Mouse (Mus musculus): ENCODE measurements around the gene Ubxn6. TPM values are rescaled to one million over a fixed set of nuclear protein-coding genes. Genes with fewer than 3 reads are reported as not detected.
"Not testable (repeated sequence)": the region's sequence is repeated elsewhere in the genome, so short reads cannot be mapped to it uniquely, and the experiment has no call there.

The Ubxn6 gene
- polyA plus RNA-seq, 1 experiment from 2014 or later, result 84.0 TPM

- H3K27ac ChIP-seq (ENCODE audit: low read length); H3K4me2 ChIP-seq (ENCODE audit: low read length); H3K27me3 ChIP-seq (ENCODE audit: control insufficient read depth, insufficient read depth, low read depth, low read length); H3K4me3 ChIP-seq (ENCODE audit: low read depth, low read length); H3K4me1 ChIP-seq (ENCODE audit: control insufficient read depth, insufficient read depth, low read length); H3K9ac ChIP-seq (ENCODE audit: low read depth, low read length); H3K9me3 ChIP-seq (replicated peaks; ENCODE audit: control insufficient read depth, low read length, poor library complexity, severe bottlenecking); ATAC-seq: not testable (repeated sequence)
- peaks cover 21% of the 10 kb centered on the region for H3K36me3 ChIP-seq (ENCODE audit: control insufficient read depth, insufficient read depth, low read length)
- 94% methylated on average over 2 of the region's 5 CpGs for WGBS
Observed at GRCm38 (mm10) chr17:56104821-56105220, 30.0 kb upstream of the Ubxn6 start.

GRCm38 (mm10) chr17:56103465-56104285, 28.8 kb upstream of the Ubxn6 start:
- no peak for ATAC-seq
- H3K9ac ChIP-seq (ENCODE audit: low read depth, low read length), result no peak overlapping the region
- WGBS, result 97% methylated on average over 8 of the region's 8 CpGs
- no peak overlapping the region for H3K4me2 ChIP-seq (ENCODE audit: low read length)
- H3K27ac ChIP-seq (ENCODE audit: low read length), result no peak overlapping the region
- H3K27me3 ChIP-seq (ENCODE audit: control insufficient read depth, insufficient read depth, low read depth, low read length), result no peaks in the 10 kb centered on the region
- H3K9me3 ChIP-seq (replicated peaks; ENCODE audit: control insufficient read depth, low read length, poor library complexity, severe bottlenecking), result no peaks in the 10 kb centered on the region
- no peak overlapping the region for H3K4me3 ChIP-seq (ENCODE audit: low read depth, low read length)
- H3K4me1 ChIP-seq (ENCODE audit: control insufficient read depth, insufficient read depth, low read length), result no peaks in the 10 kb centered on the region
- peaks cover 30% of the 10 kb centered on the region for H3K36me3 ChIP-seq (ENCODE audit: control insufficient read depth, insufficient read depth, low read length)

GRCm38 (mm10) chr17:56102927-56103326, 28.1 kb upstream of the Ubxn6 start:
- H3K36me3 ChIP-seq (ENCODE audit: control insufficient read depth, insufficient read depth, low read length), result peaks cover 36% of the 10 kb centered on the region
- H3K4me3 ChIP-seq (ENCODE audit: low read depth, low read length), result no peak overlapping the region
- H3K4me2 ChIP-seq (ENCODE audit: low read length), result no peak overlapping the region
- no peak overlapping the region for H3K27ac ChIP-seq (ENCODE audit: low read length)
- no peak overlapping the region for H3K9ac ChIP-seq (ENCODE audit: low read depth, low read length)
- H3K9me3 ChIP-seq (replicated peaks; ENCODE audit: control insufficient read depth, low read length, poor library complexity, severe bottlenecking), result no peaks in the 10 kb centered on the region
- 94% methylated on average over 9 of the region's 9 CpGs for WGBS
- no peaks in the 10 kb centered on the region for H3K4me1 ChIP-seq (ENCODE audit: control insufficient read depth, insufficient read depth, low read length)
- no peak for ATAC-seq
- H3K27me3 ChIP-seq (ENCODE audit: control insufficient read depth, insufficient read depth, low read depth, low read length), result no peaks in the 10 kb centered on the region

- H3K4me2 ChIP-seq (ENCODE audit: low read length), result no peak overlapping the region
- H3K4me3 ChIP-seq (ENCODE audit: low read depth, low read length), result no peak overlapping the region
- no peaks in the 10 kb centered on the region for H3K9me3 ChIP-seq (replicated peaks; ENCODE audit: control insufficient read depth, low read length, poor library complexity, severe bottlenecking)
- no peaks in the 10 kb centered on the region for H3K27me3 ChIP-seq (ENCODE audit: control insufficient read depth, insufficient read depth, low read depth, low read length)
- no peak overlapping the region for H3K9ac ChIP-seq (ENCODE audit: low read depth, low read length)
- H3K27ac ChIP-seq (ENCODE audit: low read length), result no peak overlapping the region
- H3K4me1 ChIP-seq (ENCODE audit: control insufficient read depth, insufficient read depth, low read length), result no peaks in the 10 kb centered on the region
- ATAC-seq, result no peak
- over 99% methylated on average over 5 of the region's 5 CpGs for WGBS
- peaks cover 43% of the 10 kb centered on the region for H3K36me3 ChIP-seq (ENCODE audit: control insufficient read depth, insufficient read depth, low read length)
Observed at GRCm38 (mm10) chr17:56102158-56102557, 27.3 kb upstream of the Ubxn6 start.

GRCm38 (mm10) chr17:56100811-56101210, 26.0 kb upstream of the Ubxn6 start:
- Histone ChIP-seq H3K4me2 (ENCODE audit: low read length) (no peak overlapping the region), H3K4me3 (ENCODE audit: low read depth, low read length) (no peak overlapping the region), H3K4me1 (ENCODE audit: control insufficient read depth, insufficient read depth, low read length) (no peaks in the 10 kb centered on the region), H3K27me3 (ENCODE audit: control insufficient read depth, insufficient read depth, low read depth, low read length) (no peaks in the 10 kb centered on the region), H3K9ac (ENCODE audit: low read depth, low read length) (no peak overlapping the region), H3K36me3 (ENCODE audit: control insufficient read depth, insufficient read depth, low read length) (peaks cover 55% of the 10 kb centered on the region), H3K27ac (ENCODE audit: low read length) (no peak overlapping the region), H3K9me3 (replicated peaks; ENCODE audit: control insufficient read depth, low read length, poor library complexity, severe bottlenecking) (no peaks in the 10 kb centered on the region)
- 94% methylated on average over 3 of the region's 3 CpGs for WGBS
- ATAC-seq, result no peak

- peaks cover 55% of the 10 kb centered on the region for H3K36me3 ChIP-seq (ENCODE audit: control insufficient read depth, insufficient read depth, low read length)
- no peak overlapping the region for H3K27ac ChIP-seq (ENCODE audit: low read length)
- no peak for ATAC-seq
- no peaks in the 10 kb centered on the region for H3K27me3 ChIP-seq (ENCODE audit: control insufficient read depth, insufficient read depth, low read depth, low read length)
- H3K9me3 ChIP-seq (replicated peaks; ENCODE audit: control insufficient read depth, low read length, poor library complexity, severe bottlenecking), result no peaks in the 10 kb centered on the region
- H3K4me3 ChIP-seq (ENCODE audit: low read depth, low read length), result no peak overlapping the region
- WGBS, result 95% methylated on average over 15 of the region's 15 CpGs
- H3K9ac ChIP-seq (ENCODE audit: low read depth, low read length), result no peak overlapping the region
- H3K4me2 ChIP-seq (ENCODE audit: low read length), result no peak overlapping the region
- H3K4me1 ChIP-seq (ENCODE audit: control insufficient read depth, insufficient read depth, low read length), result no peaks in the 10 kb centered on the region
Observed at GRCm38 (mm10) chr17:56098711-56099572, 24.1 kb upstream of the Ubxn6 start.

- Histone ChIP-seq H3K36me3 (ENCODE audit: control insufficient read depth, insufficient read depth, low read length) (peaks cover 55% of the 10 kb centered on the region), H3K27ac (ENCODE audit: low read length) (no peak overlapping the region), H3K4me2 (ENCODE audit: low read length) (no peak overlapping the region), H3K27me3 (ENCODE audit: control insufficient read depth, insufficient read depth, low read depth, low read length) (no peaks in the 10 kb centered on the region), H3K9ac (ENCODE audit: low read depth, low read length) (no peak overlapping the region), H3K4me3 (ENCODE audit: low read depth, low read length) (no peak overlapping the region), H3K4me1 (ENCODE audit: control insufficient read depth, insufficient read depth, low read length) (no peaks in the 10 kb centered on the region), H3K9me3 (replicated peaks; ENCODE audit: control insufficient read depth, low read length, poor library complexity, severe bottlenecking) (no peaks in the 10 kb centered on the region)
- 95% methylated on average over 8 of the region's 8 CpGs for WGBS
- no peak for ATAC-seq
Observed at GRCm38 (mm10) chr17:56098180-56098579, 23.4 kb upstream of the Ubxn6 start.

GRCm38 (mm10) chr17:56096883-56097282, 22.1 kb upstream of the Ubxn6 start:
- no peak for ATAC-seq
- no peaks in the 10 kb centered on the region for H3K9me3 ChIP-seq (replicated peaks; ENCODE audit: control insufficient read depth, low read length, poor library complexity, severe bottlenecking)
- no peaks in the 10 kb centered on the region for H3K27me3 ChIP-seq (ENCODE audit: control insufficient read depth, insufficient read depth, low read depth, low read length)
- peaks cover 47% of the 10 kb centered on the region for H3K36me3 ChIP-seq (ENCODE audit: control insufficient read depth, insufficient read depth, low read length)
- WGBS, result 93% methylated on average over 12 of the region's 12 CpGs
- H3K4me1 ChIP-seq (ENCODE audit: control insufficient read depth, insufficient read depth, low read length), result no peaks in the 10 kb centered on the region
- no peak overlapping the region for H3K4me2 ChIP-seq (ENCODE audit: low read length)
- H3K9ac ChIP-seq (ENCODE audit: low read depth, low read length), result no peak overlapping the region
- no peak overlapping the region for H3K27ac ChIP-seq (ENCODE audit: low read length)
- H3K4me3 ChIP-seq (ENCODE audit: low read depth, low read length), result no peak overlapping the region

GRCm38 (mm10) chr17:56092794-56093193, 18.0 kb upstream of the Ubxn6 start:
- Histone ChIP-seq H3K27ac (ENCODE audit: low read length) (no peak overlapping the region), H3K36me3 (ENCODE audit: control insufficient read depth, insufficient read depth, low read length) (peaks cover 19% of the 10 kb centered on the region), H3K4me2 (ENCODE audit: low read length) (no peak overlapping the region), H3K9me3 (replicated peaks; ENCODE audit: control insufficient read depth, low read length, poor library complexity, severe bottlenecking) (no peaks in the 10 kb centered on the region), H3K4me3 (ENCODE audit: low read depth, low read length) (no peak overlapping the region), H3K4me1 (ENCODE audit: control insufficient read depth, insufficient read depth, low read length) (no peaks in the 10 kb centered on the region), H3K9ac (ENCODE audit: low read depth, low read length) (no peak overlapping the region), H3K27me3 (ENCODE audit: control insufficient read depth, insufficient read depth, low read depth, low read length) (no peaks in the 10 kb centered on the region)
- no peak for ATAC-seq
- WGBS, result 92% methylated on average over 1 of the region's 1 CpGs
